Mouse (Mus musculus): ENCODE data around the gene Cybc1.

- TF ChIP-seq CTCF (conservative IDR thresholded peaks at IDR 0.05; ENCODE audit: low read length) (no peak), POU5F1 (IDR thresholded peaks at IDR 0.05; ENCODE audit: borderline replicate concordance, low read length) (no peak)
These were observed 55.9 kb downstream of the Cybc1 start for GRCm38 (mm10) chr11:121173203-121173602.
